Mouse (Mus musculus): ENCODE results near the gene Parvg. TPM values are rescaled to one million over a fixed set of nuclear protein-coding genes. Genes with fewer than 3 reads are reported as not detected.

Gene Parvg
- total and polyA plus RNA-seq, 3 experiments, result 58.8 to 142 TPM; not detected in 1

DNA sequence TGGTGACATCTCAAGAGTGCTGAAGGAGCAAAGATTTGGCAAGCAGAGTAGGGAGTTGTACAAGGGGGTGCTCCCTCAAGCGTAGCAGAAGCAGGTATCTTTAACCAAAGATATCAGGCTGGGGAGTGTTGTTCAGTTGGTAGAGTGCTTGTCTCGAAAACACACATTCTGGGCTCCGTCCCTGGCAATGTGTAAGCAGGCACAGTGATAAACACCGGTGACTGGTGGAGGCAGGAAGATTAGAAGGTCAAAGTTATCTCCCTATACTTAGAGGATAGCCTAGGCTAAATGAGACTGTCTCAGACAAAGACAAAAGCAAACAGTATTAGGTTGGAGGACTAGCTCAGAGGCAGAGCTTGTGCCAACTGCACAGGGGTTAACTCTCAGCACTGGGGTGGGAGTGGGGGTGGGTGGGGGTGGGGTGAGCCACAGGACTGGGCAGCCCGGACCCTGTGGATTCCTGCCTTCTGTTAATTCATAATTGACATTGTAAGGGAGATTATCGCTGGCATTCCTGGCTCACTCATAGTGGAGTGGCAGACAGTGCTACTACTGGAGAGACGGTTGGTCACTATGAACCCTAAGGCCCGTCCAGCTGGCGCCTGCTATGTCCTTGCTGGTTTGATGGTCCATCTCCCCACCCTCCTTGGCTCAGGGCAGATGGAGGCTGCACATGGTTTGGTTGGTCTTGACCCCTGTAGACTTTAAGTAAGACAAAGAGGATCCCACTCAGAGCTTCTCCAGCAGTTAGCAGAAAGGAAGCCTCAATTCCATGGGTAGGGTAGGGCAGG lies 12.3 kb upstream of the Parvg start:
- H3K4me3 ChIP-seq (ENCODE audit: control insufficient read depth in 1 of 2, insufficient read depth in 1 of 2, low read depth in 2 of 2, low read length in 2 of 2), result no peak overlapping the region
- no peaks in the 10 kb centered on the region for H3K27me3 ChIP-seq (ENCODE audit: control insufficient read depth in 1 of 2, insufficient read depth in 2 of 2, low read length in 2 of 2)
- peak; percentile 78 for DNase-seq (ENCODE audit: low read depth, low spot score)
- H3K79me2 ChIP-seq (ENCODE audit: control insufficient read depth, insufficient read depth, low read length, poor library complexity), result no peaks in the 10 kb centered on the region
- H3K36me3 ChIP-seq (ENCODE audit: control insufficient read depth in 1 of 2, insufficient read depth in 2 of 2, low read length in 2 of 2), result no peaks in the 10 kb centered on the region; a peak in 1 of 4 replicates
- peaks cover 2 to 6% of the 10 kb centered on the region in 2 experiments; a peak in 3 of 4 replicates for H3K4me1 ChIP-seq (ENCODE audit: control insufficient read depth in 1 of 2, insufficient read depth in 2 of 2, low read length in 2 of 2)
- TF ChIP-seq MAX (IDR thresholded peaks at IDR 0.05; ENCODE audit: low read length) (peak; percentile 32; the same call in 1 of the 2 replicates), SIN3A (IDR thresholded peaks at IDR 0.05; ENCODE audit: low read length) (0 out of 2 replicates have a peak, but pooled peaks have one; percentile 46), GATA1 (IDR thresholded peaks at IDR 0.05; ENCODE audit: low read depth, low read length) (peak; percentile 79), EP300 (IDR thresholded peaks at IDR 0.05; ENCODE audit: low read depth in 1 of 2, low read length in 2 of 2) (peak; percentile 66 to 85), SMC3 (IDR thresholded peaks at IDR 0.05; ENCODE audit: low read depth, low read length) (no peak), RCOR1 (IDR thresholded peaks at IDR 0.05; ENCODE audit: low read depth, low read length) (peak; percentile 29; the same call in 1 of the 2 replicates), TAL1 (IDR thresholded peaks at IDR 0.05; ENCODE audit: low read length) (peak; percentile 71), ETS1 (IDR thresholded peaks at IDR 0.05; ENCODE audit: low read depth, low read length) (peak; percentile 66), MXI1 (IDR thresholded peaks at IDR 0.05; ENCODE audit: low read depth, low read length) (no peak), USF1 (IDR thresholded peaks at IDR 0.05; ENCODE audit: low read depth, low read length) (no peak), TCF12 (IDR thresholded peaks at IDR 0.05; ENCODE audit: low read depth, low read length) (peak; percentile 86)
- no peaks in the 10 kb centered on the region for H3K9me3 ChIP-seq (replicated peaks; ENCODE audit: insufficient read depth, low read length)
- H3K9ac ChIP-seq (ENCODE audit: control insufficient read depth, low read depth, low read length, poor library complexity, severe bottlenecking), result no peak overlapping the region
- no peak overlapping the region for H3K27ac ChIP-seq (ENCODE audit: control insufficient read depth, low read depth, low read length)

DNA sequence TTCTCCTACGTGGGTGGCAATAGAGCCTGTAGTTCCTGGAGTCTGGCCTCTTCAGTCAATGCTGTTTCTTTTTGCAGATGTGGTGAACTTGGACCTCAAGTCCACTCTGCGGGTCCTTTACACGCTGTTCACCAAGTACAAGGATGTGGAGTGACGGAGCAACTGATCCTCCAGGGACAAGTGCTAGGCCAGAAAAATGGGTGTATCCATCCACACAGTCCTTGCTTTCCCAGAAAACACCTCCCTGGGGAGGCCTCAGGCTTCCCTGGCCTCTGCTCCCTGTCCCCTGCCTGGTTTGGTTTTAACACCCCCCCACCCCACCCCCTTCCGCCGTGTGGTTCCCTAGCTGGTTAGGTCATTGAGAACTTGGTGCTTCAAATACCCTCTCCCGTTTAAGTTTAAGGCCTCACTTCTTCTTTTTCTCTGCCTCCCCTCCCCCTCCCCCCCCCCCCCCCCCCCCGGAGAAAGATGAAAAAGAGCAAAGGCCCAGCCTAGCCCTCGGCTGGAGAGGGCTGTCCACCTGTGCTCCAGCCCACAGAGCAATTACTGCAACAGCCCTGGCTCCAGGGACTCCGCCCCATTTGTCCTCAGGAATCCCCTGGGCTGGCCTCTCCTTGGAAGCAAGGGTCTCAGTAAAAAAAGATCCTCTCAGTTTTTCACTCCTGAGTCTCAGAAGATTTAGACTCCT lies 10.8 kb upstream of the Parvg start:
- H3K79me2 ChIP-seq (ENCODE audit: control insufficient read depth, insufficient read depth, low read length, poor library complexity), result no peaks in the 10 kb centered on the region
- no peak overlapping the region for H3K9ac ChIP-seq (ENCODE audit: control insufficient read depth, low read depth, low read length, poor library complexity, severe bottlenecking)
- no peaks in the 10 kb centered on the region; a peak in 1 of 4 replicates for H3K36me3 ChIP-seq (ENCODE audit: control insufficient read depth in 1 of 2, insufficient read depth in 2 of 2, low read length in 2 of 2)
- no peak for DNase-seq (ENCODE audit: low read depth, low spot score)
- H3K9me3 ChIP-seq (replicated peaks; ENCODE audit: insufficient read depth, low read length), result no peaks in the 10 kb centered on the region
- no peaks in the 10 kb centered on the region for H3K27me3 ChIP-seq (ENCODE audit: control insufficient read depth in 1 of 2, insufficient read depth in 2 of 2, low read length in 2 of 2)
- no peak overlapping the region for H3K27ac ChIP-seq (ENCODE audit: control insufficient read depth, low read depth, low read length)
- no peak for TF ChIP-seq TCF12 (IDR thresholded peaks at IDR 0.05; ENCODE audit: low read depth, low read length)
- no peak for TF ChIP-seq MAFK (IDR thresholded peaks at IDR 0.05; ENCODE audit: borderline replicate concordance, low read depth, low read length)
- no peak for TF ChIP-seq ETS1 (IDR thresholded peaks at IDR 0.05; ENCODE audit: low read depth, low read length)
- TF ChIP-seq TBP (IDR thresholded peaks at IDR 0.05; ENCODE audit: low read depth, low read length), result no peak
- no peak for TF ChIP-seq SMC3 (IDR thresholded peaks at IDR 0.05; ENCODE audit: low read depth, low read length)
- no peak for TF ChIP-seq GABPA (IDR thresholded peaks at IDR 0.05; ENCODE audit: low read depth, low read length)
- no peak for TF ChIP-seq ZC3H11A (IDR thresholded peaks at IDR 0.05; ENCODE audit: low read depth, low read length)
- no peak for TF ChIP-seq ZKSCAN1 (IDR thresholded peaks at IDR 0.05; ENCODE audit: low read depth, low read length)
- no peak for TF ChIP-seq MXI1 (IDR thresholded peaks at IDR 0.05; ENCODE audit: low read depth, low read length)
- TF ChIP-seq POLR2AphosphoS5 (IDR thresholded peaks at IDR 0.05; ENCODE audit: borderline replicate concordance, low read depth, low read length), result no peak
- TF ChIP-seq SIN3A (IDR thresholded peaks at IDR 0.05; ENCODE audit: low read length), result no peak
- TF ChIP-seq NRF1 (IDR thresholded peaks at IDR 0.05; ENCODE audit: insufficient read depth, low read depth, low read length, poor library complexity, severe bottlenecking), result no peak
- TF ChIP-seq MEF2A (IDR thresholded peaks at IDR 0.05; ENCODE audit: extremely low read depth, insufficient replicate concordance, low read depth, low read length, poor library complexity, severe bottlenecking), result no peak
- TF ChIP-seq UBTF (IDR thresholded peaks at IDR 0.05; ENCODE audit: borderline replicate concordance, insufficient read depth, low read depth, low read length), result no peak
- TF ChIP-seq JUND (IDR thresholded peaks at IDR 0.05; ENCODE audit: low read depth, low read length), result no peak
- TF ChIP-seq EP300 (IDR thresholded peaks at IDR 0.05; ENCODE audit: low read depth in 1 of 2, low read length in 2 of 2), result no peak
- no peak for TF ChIP-seq ZNF384 (IDR thresholded peaks at IDR 0.05; ENCODE audit: low read depth, low read length)
- no peak for TF ChIP-seq MAX (IDR thresholded peaks at IDR 0.05; ENCODE audit: low read length)
- no peak for TF ChIP-seq GATA1 (IDR thresholded peaks at IDR 0.05; ENCODE audit: low read depth, low read length)
- H3K4me1 ChIP-seq (ENCODE audit: control insufficient read depth in 1 of 2, insufficient read depth in 2 of 2, low read length in 2 of 2), result peaks cover 2 to 6% of the 10 kb centered on the region in 2 experiments; a peak in 3 of 4 replicates
- H3K4me3 ChIP-seq (ENCODE audit: control insufficient read depth in 1 of 2, insufficient read depth in 1 of 2, low read depth in 2 of 2, low read length in 2 of 2), result no peak overlapping the region

All from MEL (cell line).